Comparison of ENCODE assay signal across 13 mouse cellular contexts in the genomic region with DNA sequence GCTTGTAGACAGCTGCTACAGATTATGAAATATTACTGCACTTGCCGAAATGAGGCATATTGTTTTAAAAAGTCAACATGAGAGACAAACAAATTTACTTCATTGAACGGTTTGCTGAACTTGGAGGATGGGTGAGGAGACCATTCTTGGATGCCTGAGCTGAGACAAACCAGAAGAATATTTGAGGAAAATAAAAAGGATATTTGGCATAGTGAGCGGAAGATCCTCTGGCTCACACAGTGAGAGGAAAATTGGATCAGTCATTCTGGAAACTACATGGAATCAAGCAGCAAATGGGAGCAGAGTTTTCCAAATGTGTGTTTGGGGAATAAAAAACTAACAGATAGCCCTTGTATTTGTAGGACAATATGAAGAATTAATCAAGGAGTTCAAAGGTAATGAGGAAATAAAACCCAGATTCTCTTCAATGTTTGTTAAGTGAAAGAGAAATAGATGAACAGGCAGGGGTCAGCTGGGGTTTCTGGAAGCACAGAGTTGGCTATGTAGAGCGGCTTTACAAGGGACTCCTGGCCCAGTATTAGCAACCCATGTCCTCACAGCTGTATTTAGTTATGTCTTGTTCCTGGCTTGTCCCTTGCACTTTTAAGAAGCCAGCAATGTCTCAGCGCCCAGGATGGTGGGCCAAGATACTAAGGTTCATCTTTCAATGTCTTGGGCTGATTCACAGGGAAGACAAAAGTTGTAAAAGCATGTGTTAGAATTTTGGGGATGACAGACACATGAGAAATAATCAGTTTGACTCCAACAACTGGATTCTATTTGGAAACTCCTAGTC. TPM values are rescaled to one million over a fixed set of nuclear protein-coding genes. Genes with fewer than 3 reads are reported as not detected.
A peak's percentile ranks its signal among the peaks of the same experiment; 100 is the strongest.
DNase-seq lines count a peak whose midpoint lies in the region; ATAC-seq lines count a peak whose summit lies in the region.
"Had no signal": no experiment of that assay in that cellular context is flagged by ENCODE, and none has a peak within 500 bp of the region (broad histone marks: within the 10 kb centered on the region; RNA-seq: fewer than 3 reads in every experiment).

No protein-coding gene starts in this region.

- H3K9me3 ChIP-seq in heart, embryonic 11.5 days (replicated peaks; ENCODE audit: control insufficient read depth, low read length): peaks cover 3% of the 10 kb centered on the region
- no peaks in the 10 kb centered on the region for H3K9me3 ChIP-seq in embryonic facial prominence, embryonic 15.5 days (replicated peaks)
- H3K9me3 ChIP-seq in heart, embryonic 10.5 days: no peaks in the 10 kb centered on the region
- no peaks in the 10 kb centered on the region; the same call in 1 of the 2 replicates for H3K9me3 ChIP-seq in forebrain, embryonic 12.5 days
- H3K9me3 ChIP-seq: forebrain, embryonic 15.5 days had no signal

- H3K4me2 ChIP-seq in heart, embryonic 11.5 days: no peak overlapping the region
- H3K4me2 ChIP-seq in embryonic facial prominence, embryonic 15.5 days (replicated peaks): no peak overlapping the region
- H3K4me2 ChIP-seq in forebrain, embryonic 12.5 days: no peak overlapping the region
- H3K4me2 ChIP-seq: embryonic facial prominence, embryonic 12.5 days; forebrain, embryonic 15.5 days had no signal

- H3K36me3 ChIP-seq in heart, embryonic 11.5 days (ENCODE audit: control insufficient read depth, insufficient read depth, low read length): no peaks in the 10 kb centered on the region; the same call in 1 of the 2 replicates
- no peaks in the 10 kb centered on the region for H3K36me3 ChIP-seq in embryonic facial prominence, embryonic 15.5 days
- H3K36me3 ChIP-seq in heart, embryonic 10.5 days: no peaks in the 10 kb centered on the region
- no peaks in the 10 kb centered on the region for H3K36me3 ChIP-seq in forebrain, embryonic 12.5 days (replicated peaks)
- H3K36me3 ChIP-seq: embryonic facial prominence, embryonic 12.5 days; forebrain, embryonic 15.5 days had no signal

- 0 out of 2 replicates have a peak, but pooled peaks cover 2% of the 10 kb centered on the region for H3K4me1 ChIP-seq in heart, embryonic 11.5 days (ENCODE audit: control insufficient read depth, insufficient read depth, low read length)
- H3K4me1 ChIP-seq in embryonic facial prominence, embryonic 15.5 days: peaks cover 5% of the 10 kb centered on the region
- peaks cover 11% of the 10 kb centered on the region for H3K4me1 ChIP-seq in heart, embryonic 10.5 days
- H3K4me1 ChIP-seq in forebrain, embryonic 12.5 days: no peaks in the 10 kb centered on the region
- H3K4me1 ChIP-seq: embryonic facial prominence, embryonic 12.5 days; forebrain, embryonic 15.5 days had no signal

- H3K27ac ChIP-seq in heart, embryonic 11.5 days (ENCODE audit: low read depth, low read length): no peak overlapping the region
- no peak overlapping the region for H3K27ac ChIP-seq in embryonic facial prominence, embryonic 15.5 days (replicated peaks)
- no peak overlapping the region for H3K27ac ChIP-seq in heart, embryonic 10.5 days
- no peak overlapping the region for H3K27ac ChIP-seq in forebrain, embryonic 12.5 days
- H3K27ac ChIP-seq: embryonic facial prominence, embryonic 12.5 days; forebrain, embryonic 15.5 days; macrophage had no signal

- no peaks in the 10 kb centered on the region for H3K27me3 ChIP-seq in heart, embryonic 11.5 days (ENCODE audit: control insufficient read depth, insufficient read depth, low read length)
- no peaks in the 10 kb centered on the region for H3K27me3 ChIP-seq in embryonic facial prominence, embryonic 15.5 days
- no peaks in the 10 kb centered on the region for H3K27me3 ChIP-seq in heart, embryonic 10.5 days (ENCODE audit: insufficient read depth, poor library complexity, severe bottlenecking)
- no peaks in the 10 kb centered on the region for H3K27me3 ChIP-seq in forebrain, embryonic 12.5 days
- H3K27me3 ChIP-seq: embryonic facial prominence, embryonic 12.5 days; forebrain, embryonic 15.5 days had no signal

- no peak for ATAC-seq in heart, embryonic 11.5 days (replicated peaks; ENCODE audit: insufficient number of reproducible peaks, low FRiP score, low TSS enrichment)
- peak; percentile 76 for ATAC-seq in embryonic facial prominence, embryonic 15.5 days (ENCODE audit: insufficient number of reproducible peaks, low FRiP score, low TSS enrichment, low read depth)
- no peak for ATAC-seq in forebrain, embryonic 12.5 days (ENCODE audit: low FRiP score)
- ATAC-seq: forebrain, embryonic 15.5 days had no signal

- DNase-seq in heart, adult 18-20 months: peak; percentile 52 to 75
- DNase-seq in heart, embryonic 10.5 days (ENCODE audit: low spot score): peak; percentile 56
- DNase-seq in lung, postnatal 14 days: peak; percentile 12
- no peak for DNase-seq in kidney, postnatal 36 days
- DNase-seq in left cerebral cortex, postnatal 36 days (ENCODE audit: low spot score in 2 of 2): no peak
- DNase-seq: cerebellum, adult 18-20 months; kidney, adult 18-20 months had no signal

- no peak overlapping the region for H3K9ac ChIP-seq in heart, embryonic 11.5 days (ENCODE audit: low read depth, low read length)
- no peak overlapping the region for H3K9ac ChIP-seq in embryonic facial prominence, embryonic 15.5 days
- no peak overlapping the region for H3K9ac ChIP-seq in forebrain, embryonic 12.5 days
- H3K9ac ChIP-seq: embryonic facial prominence, embryonic 12.5 days; forebrain, embryonic 15.5 days had no signal

- WGBS in heart, embryonic 11.5 days (ENCODE audit: insufficient replicate concordance): 86% methylated on average over 5 of the region's 5 CpGs
- WGBS in embryonic facial prominence, embryonic 15.5 days: 42% methylated on average over 5 of the region's 5 CpGs
- WGBS in heart, embryonic 10.5 days: 90% methylated on average over 5 of the region's 5 CpGs
- WGBS in forebrain, embryonic 12.5 days: 88% methylated on average over 5 of the region's 5 CpGs

- H3K4me3 ChIP-seq in heart, embryonic 11.5 days (ENCODE audit: low read depth, low read length): no peak overlapping the region
- H3K4me3 ChIP-seq in embryonic facial prominence, embryonic 15.5 days (replicated peaks): no peak overlapping the region
- no peak overlapping the region for H3K4me3 ChIP-seq in heart, embryonic 10.5 days
- H3K4me3 ChIP-seq in forebrain, embryonic 12.5 days (replicated peaks): no peak overlapping the region
- H3K4me3 ChIP-seq: embryonic facial prominence, embryonic 12.5 days; forebrain, embryonic 15.5 days had no signal

- intact Hi-C loops in left cerebral cortex, postnatal 36 days (cut with DNase I): no loop called here

RNA-seq across cellular contexts. Expression of a gene that starts 27.1 kb away (rescaled TPM):
- under 1 TPM in 1 of 2 experiments, not detected in 1; 0.05 TPM for total RNA-seq in heart, adult 18-20 months (2021)
- 0.46 and 0.66 TPM in 2 replicates for polyA plus RNA-seq in heart, embryonic 11.5 days (2014; fragmentation: Nextera tagmentation; extraction: Ambion mirVana)
- polyA plus RNA-seq in embryonic facial prominence, embryonic 15.5 days (2015; fragmentation: Nextera tagmentation; extraction: Ambion mirVana): 0.13 TPM in 2 replicates
- polyA plus RNA-seq in heart, embryonic 10.5 days (2016; fragmentation: Nextera tagmentation; extraction: Ambion mirVana): 0.10 and 0.18 TPM in 2 replicates
- 0.19 and 0.20 TPM in 2 replicates for polyA plus RNA-seq in forebrain, embryonic 12.5 days (2016; fragmentation: Nextera tagmentation; extraction: Ambion mirVana)
- total RNA-seq in left cerebral cortex, postnatal 36 days (2021): 1 to 10 TPM; 2.8 to 3.2 TPM
- polyA plus RNA-seq: macrophage had no signal

Comparison
In these comparisons a context has a peak if more than half of its experiments do, and no peak if none do; other contexts are left out.
1. DNase-seq: peak in heart, adult 18-20 months (2 of 2), heart, embryonic 10.5 days (single experiment) and lung, postnatal 14 days (single experiment); none in kidney, postnatal 36 days (0 of 2) and left cerebral cortex, postnatal 36 days (0 of 2).